Mouse (Mus musculus): ENCODE results near the gene 2200002D01Rik.

2200002D01Rik gene

DNA sequence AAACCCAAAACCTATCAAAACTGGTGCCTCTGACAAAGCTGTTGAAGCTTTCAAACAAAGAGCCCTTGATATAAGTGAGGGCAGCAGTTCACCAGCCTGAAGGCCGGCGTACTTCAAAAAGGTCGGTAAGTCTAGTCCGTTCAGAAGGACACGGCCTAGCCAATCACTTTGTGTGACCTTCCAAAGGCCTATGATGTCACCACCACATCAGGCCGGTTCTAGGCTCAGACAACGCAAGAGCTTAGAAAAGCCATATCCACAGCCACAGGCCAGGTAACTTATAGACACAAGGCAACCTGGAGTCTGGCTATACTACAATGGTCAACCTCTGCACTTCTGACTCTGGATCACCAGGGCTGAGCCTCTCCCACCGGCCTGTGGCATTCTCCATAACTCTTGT, 31.7 kb upstream of the 2200002D01Rik start:
- DNase-seq (ENCODE audit: low spot score), result no peak

DNA sequence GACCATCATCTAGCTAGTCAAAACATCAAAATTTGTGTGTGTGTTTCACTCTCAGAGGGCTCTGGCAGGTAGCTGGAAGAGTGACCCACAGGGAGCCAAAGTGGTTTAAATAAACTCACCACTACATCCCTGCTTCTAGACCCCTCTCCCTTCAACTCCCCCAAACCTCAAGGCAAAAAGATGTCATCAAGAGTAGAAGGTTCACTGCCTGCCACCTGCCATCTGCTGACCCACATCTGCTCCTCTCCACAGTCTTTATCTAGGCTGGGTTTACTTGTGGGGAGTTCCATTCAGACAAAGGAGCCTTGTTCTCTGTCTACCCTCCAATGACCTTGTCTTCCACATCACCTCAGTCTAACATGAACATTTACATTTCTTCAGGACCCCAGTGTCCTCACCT, 31.0 kb upstream of the 2200002D01Rik start:
- no peak for DNase-seq (ENCODE audit: low spot score)

DNA sequence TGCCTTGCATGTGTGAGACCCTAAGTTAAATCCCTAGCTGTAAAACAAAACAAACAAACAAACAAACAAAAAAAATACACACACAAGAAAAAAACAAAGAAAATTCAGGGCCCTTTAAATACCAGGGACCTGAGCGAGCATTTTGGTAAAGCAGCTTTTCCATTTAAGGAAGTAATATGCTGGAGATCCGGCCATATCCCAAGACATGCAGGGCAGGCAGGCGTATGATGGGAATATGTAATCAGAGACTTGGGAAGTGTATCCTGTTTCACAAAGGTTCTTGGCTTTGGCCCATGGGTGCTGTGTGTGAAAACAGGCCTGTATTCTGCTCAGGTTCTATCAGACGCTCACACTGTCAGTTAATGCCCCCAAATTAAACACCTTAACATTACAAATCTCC, 29.2 kb upstream of the 2200002D01Rik start:
- DNase-seq (ENCODE audit: low spot score), result no peak

DNA sequence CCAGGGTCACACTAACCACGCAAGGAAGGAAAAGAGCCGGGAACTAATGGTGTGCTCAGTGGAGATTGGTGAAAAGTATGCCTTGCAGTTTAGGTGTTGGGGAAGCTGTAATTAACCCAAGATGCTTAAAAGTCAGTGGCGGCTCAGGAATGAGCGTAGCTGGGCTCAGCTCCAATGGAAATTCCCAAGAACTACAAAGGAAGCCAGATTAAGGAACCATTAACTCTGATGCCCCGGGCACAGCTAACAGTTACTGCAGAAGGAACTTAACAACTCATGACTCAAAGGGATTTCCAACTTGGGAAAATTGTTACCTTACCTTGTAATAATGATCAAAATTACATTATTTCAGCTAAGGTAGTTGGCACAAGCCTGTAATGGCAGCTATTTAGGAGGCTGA, 28.4 kb upstream of the 2200002D01Rik start:
- no peak for DNase-seq (ENCODE audit: low spot score)

DNA sequence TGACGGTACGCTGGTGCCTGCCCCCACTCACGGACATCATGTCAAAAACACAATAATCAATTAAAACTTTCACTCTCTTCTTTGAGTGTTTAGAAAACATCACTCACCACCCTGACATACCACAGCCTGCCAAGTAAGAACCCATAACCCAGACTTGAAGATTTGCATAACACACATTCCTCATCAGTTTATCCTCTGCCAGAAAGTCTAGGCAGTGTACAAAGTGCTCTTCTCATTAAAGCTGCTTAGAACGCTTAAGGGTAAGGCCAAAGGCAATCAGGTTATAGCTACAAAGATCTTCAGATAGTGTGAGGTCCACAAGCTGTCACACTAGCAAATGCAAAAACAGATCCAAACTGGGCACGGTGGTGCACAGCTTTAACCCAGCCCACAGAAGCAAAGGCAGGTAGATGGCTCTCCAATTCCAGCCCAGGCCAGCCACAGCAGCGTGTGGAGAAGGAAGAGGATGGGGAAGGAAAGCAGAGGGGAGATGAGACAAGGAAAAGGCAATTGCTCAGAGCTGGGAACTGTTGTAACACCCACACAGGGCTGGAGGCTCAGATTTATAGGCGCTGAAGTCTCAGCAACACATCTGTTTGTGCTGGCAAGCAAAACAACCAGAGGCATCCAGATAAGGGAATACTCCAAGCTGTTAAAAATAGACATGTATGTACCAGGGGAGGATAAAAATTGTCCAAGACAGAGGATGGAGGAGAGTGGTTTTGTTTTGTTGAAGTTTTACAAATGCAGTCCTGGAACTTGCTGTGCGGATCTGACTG, 23.6 kb upstream of the 2200002D01Rik start:
- DNase-seq (ENCODE audit: low spot score), result no peak

DNA sequence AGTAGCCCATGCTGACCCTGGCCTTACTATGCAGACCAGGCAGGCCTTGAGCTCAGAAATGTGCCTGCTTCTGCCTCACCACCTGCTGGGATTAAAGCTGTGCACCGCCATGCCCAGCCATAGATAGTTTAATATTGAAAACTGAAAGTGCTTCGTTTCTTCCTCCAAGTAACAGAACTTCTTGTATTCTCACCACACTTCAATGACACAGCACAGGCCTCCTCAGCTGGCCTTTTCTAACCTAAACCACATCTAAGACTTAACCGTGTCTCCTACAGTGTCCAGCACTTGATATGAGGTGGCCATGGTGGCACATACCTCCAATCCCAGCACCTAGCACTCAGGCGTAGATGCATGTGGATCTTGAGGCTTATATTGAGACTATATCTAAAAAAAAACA, 22.2 kb upstream of the 2200002D01Rik start:
- no peak for DNase-seq (ENCODE audit: low spot score)

DNA sequence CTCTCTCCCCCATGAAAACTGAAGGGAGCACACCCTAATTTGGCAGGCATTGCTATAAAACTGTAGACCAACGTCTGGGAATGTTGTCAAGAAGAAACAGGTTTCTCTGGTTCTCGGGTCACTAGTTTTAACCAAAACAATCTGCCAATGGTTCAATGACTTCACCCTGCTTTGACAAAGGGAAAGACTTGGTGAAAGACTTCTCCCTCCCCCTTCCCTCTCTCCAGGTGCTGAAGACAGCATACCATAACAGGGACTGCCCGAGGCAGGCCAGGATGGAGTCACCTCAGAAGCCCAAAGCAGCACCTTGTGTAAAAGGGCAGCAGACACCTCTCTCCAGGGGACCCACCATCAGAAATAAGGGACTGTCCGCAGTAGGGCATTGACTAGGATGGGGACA, 18.7 kb upstream of the 2200002D01Rik start:
- no peak for DNase-seq (ENCODE audit: low spot score)

DNA sequence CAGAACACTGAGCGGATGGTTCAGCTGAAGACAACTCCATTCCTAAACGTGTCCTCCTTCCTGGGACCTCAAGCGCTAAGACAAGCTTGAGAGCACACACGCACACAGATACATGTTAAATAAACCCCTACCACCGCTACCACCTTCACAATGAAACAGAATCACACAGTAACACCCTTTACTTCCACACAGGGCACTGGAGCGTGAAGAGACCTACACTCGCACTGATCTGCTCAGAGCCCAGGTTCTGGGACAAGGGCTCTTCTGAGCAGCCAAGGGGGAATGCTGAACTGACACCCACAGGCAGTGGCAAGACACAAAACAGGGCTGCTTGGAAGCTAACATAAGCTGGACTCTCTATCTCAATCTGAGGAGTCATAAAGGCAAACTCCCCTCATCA, 17.4 kb upstream of the 2200002D01Rik start:
- DNase-seq (ENCODE audit: low spot score), result no peak

DNA sequence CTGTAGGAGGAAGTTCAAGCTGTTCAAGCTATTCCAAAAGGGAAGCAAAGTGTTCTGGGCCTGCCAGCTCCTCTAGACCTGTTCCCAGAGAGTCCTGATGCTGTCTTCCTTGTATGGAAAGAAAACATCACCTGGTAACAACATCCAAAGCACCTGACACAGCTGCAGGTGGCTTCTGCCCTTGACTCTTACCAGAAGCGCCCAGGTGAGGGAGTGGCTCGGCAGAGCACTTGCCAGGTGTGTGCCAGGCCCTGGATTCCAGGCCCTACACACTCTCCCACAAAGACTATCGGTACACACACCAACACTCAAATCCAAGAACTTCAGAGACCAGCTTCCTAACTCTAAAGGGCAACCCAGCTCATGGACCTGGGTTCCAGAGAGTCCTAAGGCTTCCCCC, 15.6 kb upstream of the 2200002D01Rik start:
- no peak for DNase-seq (ENCODE audit: low spot score)

DNA sequence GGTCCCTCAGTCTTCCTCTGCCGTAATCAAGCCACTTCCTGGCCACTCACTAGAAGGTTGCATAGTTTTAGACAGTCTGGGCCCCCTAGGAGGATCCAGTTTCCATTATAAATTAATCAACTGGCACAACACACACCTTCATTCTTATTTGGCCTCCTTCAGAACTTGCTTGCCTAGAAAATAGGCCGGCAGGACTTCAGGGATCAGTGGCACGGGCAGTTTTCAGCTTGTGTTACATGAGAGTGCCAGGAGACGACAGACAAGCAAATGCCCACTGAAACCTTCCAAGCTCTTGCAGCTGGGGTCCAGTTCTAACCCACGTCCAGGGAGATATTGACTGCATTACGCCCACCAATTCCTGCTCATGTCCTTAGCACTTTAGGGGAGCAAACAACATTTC, 13.9 kb upstream of the 2200002D01Rik start:
- DNase-seq (ENCODE audit: low spot score), result no peak

DNA sequence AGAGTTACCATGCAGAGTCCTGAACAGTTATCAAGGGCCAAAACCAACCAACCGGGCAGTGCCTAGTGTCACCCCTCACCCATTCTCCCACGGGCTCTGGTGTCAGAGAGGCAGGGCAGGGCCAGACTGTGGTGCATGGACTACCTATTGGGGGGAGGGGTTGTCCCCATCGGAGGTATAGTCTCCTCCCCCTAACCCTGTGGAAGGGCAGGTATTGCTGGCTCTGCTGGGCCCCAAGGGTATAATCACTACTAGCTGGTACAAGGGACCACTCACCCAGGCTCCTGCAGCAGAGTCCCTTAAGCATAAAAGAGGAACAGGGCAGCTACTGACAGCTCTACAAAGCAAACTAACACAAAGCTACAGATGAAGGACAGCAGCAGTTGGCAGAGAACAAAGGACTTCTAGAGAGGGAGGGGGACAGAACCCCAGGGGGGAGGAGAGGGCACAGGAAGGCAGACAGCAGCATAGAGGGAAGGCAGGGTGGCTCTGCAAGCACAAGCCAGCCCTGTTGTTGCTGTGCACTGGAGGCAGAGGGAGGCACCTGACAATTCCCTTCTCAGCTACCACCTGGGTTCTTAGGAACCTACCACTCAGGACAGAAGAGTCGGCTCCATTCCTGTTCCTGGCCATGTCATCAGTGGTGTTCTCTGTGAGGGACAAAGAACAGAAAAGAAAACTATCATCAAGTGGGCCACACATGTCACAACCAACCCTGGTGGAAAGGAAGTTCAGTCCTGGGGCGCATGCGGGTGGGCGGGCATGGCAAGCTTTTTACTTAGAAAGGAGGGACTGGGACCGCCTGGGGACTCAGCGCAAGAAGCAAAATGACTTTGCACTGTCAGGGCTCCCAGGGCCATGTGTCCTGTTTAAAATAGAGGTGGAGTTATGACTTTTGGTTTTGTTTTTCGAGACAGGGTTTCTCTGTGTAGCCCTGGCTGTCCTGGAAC, 11.8 kb upstream of the 2200002D01Rik start:
- DNase-seq (ENCODE audit: low spot score), result peak; percentile 40

DNA sequence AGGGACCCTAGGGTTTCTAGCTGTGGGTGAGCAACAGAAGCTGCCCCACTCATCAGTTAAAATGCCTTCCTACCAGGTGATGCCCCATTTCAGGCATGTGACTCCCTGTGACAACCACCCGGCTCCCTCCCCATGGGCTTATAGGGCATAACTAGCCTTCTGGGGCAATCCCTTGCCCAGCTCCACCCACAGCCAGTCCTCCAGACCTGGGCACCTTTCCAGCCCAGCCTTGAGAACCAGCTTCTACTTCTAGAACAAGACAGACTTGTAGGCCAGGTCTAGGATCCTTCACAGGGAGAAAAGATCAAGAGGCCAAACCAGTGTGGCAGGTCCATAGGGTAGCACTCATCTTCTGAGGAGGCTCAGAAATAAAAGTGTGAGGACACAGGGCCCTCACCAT, 9.1 kb upstream of the 2200002D01Rik start:
- no peak for DNase-seq (ENCODE audit: low spot score)

DNA sequence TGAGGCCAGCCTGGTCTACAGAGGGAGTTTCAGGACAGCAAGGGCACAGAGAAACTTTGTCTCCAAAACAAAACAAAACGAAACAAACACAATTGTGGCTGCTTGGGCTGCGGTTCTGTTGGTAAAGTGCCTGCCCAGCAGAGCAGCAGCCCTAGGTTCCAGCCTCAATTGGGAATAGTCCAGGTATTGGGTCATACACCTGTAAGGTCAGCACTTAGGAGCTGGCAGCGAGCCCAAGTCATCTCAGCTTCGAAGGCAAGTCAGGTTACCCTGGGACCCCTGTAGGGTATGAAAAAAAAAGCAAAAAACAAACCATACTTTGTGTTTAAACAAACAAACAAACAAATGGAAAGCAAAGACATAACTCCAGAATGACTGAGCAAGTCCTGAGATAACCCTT, 7.6 kb upstream of the 2200002D01Rik start:
- DNase-seq (ENCODE audit: low spot score), result no peak

DNA sequence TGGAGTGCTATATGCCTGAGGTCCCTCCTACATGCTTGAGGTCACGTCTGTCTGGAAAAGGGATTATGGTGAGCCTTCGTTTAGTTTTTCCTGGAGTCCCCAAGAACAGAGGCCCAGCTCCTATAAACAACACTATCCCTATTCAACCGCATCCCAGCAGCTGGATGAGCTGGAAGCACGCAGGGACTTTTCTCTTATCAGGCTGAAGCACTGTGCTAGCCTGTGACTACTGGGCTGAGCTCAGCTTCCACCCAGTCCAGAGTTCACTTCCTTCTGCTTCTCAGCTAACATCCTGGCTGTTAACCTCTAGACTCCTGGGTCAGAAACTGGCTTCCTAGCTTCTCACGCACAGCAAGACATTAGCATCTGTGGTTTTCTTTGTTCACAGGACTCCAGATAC, 5.6 kb upstream of the 2200002D01Rik start:
- DNase-seq (ENCODE audit: low spot score), result no peak

DNA sequence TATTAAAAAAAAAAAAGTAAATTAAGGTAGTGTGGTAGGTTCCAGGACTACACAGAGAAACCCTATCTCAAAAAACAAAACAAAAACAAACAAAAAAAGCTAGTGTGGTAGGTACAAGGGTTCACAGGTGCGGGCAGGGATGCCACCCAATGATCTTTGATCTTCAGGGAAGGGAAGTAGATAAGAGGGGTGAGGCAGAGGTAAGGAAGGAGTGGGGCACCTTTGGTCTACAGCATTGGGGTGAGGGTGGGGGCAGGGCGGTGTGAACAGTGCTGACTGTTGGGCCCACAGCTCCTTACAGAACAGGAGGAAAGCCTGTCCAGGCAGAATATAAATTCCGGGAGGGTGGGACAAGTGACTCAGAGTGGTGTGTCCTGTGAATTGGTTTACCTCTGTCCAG, 2.9 kb upstream of the 2200002D01Rik start:
- no peak for DNase-seq (ENCODE audit: low spot score)

DNA sequence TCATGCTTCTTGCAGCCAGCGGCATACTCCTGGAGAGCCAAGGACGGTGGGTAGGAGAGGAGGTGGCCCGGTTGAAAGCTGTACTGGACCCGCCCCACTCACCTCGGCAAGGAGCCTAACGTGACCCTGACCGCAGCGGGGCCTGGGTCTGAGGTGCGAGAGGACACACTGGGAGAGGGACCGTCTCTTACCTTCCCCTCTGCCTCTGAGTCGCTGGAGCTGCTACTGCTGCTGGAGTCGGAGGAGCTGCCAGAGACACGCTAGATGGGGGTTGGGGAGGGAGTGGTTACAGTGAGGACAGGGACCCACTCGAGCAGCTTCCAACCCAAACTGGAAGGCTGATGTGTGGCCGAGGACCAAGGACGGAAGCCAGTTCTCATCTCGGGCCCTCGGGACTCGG, 560 bp downstream of the 2200002D01Rik start:
- DNase-seq (ENCODE audit: low spot score), result no peak

DNA sequence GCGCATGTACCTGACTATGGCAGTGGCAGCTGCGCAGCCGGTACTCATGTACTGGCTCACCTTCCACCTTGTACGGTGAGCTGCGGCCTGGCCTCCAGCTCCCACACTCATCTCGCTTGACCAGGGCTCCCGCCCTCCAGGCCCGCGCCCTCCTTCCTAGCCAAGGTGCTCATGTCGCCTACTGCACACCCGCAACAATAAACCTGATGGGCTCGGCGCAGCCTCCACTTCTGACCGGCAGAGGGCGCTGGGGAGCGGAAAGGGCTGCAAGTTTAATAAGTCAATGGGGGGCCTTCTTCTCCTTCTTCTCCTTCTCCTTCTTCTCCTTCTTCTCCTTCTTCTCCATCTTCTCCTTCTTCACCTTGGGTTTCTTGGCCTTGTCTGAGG, 959 bp downstream of the 2200002D01Rik start:
- peak; percentile 82 for DNase-seq (ENCODE audit: low spot score)

DNA sequence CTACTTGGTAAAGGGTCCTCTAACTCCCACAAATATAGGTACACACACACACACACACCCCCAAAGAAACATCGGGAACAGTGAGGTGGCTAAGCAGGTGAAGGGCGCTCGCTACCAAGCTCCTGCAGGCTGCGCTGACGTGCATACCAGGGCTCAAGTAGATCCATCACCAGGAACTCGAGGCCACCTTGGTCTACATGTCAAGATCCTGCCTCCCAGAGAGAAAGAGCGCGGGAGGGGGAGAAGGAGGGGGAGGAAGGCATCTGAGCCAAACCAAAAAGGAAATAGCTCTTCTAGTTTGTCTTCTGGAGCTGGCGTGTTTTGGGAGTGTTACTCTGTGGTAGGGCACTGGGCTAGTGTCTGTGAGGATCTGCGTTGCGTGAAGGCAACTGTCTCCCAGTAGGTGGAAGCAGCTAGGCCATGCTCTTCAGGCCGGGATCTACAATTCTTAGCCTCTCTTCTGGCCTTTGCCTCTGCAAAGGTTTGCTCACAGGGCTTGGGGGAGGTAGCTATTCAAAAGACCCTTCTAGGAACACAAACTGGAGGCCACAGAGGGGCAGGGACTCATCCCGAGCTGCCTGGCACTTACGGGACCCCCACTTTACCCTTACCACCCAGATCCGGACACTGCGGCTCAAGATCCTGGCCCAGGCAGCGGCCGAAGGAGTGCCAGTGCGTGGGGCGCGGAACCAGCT, 1.5 kb downstream of the 2200002D01Rik start:
- DNase-seq (ENCODE audit: low spot score), result no peak

DNA sequence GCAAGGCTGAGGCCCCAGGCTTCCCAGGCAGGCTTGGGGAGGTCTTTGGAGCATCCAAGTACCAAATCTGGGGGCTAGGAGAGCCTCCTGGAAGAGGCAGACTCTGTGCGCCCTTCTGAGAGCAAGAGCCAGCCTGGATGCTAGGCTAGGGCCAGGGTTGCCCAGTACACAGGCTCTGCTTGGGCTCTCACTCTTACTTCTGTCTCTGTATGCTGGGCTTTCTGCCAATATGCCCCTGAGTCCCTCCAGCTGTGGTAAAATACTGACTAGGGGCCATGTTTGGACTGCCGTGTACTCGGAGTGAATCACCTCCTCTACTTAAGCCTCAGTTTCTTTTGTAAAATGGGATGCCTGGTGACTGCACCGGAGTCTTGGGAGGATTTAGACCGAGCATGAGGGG, 2.3 kb downstream of the 2200002D01Rik start:
- no peak for DNase-seq (ENCODE audit: low spot score)

DNA sequence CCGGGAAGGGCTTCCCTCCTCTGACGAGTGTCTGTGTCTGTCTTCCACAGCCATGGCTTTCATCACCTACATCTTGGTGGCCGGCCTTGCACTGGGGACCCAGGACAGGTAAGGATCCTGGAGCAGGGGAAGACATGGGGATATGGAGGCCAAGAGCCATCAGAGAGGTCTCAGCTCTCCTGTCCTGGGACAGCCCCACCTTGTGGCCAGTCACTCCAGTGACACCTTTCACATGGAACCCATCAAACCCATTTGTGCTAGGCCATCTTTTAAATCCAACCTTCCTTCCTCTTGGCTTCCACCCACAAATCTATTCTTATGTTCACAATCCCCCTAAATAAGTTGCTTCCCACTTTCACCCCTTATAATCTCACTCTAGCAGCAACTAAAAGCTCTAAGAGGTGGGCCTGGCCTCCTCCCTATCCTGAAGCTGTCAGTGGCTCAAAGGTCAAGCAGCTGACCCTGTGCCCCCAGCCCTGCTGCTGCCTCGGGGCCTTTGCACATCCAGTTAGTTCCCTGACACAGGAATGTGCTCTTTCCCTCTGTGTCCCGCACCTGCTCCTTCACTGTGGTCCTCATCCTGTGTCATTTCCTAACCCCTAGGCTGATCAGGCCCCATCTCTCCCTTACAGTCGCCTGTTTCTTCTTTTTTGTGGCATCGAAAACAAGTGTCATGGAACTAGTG, 3.4 kb downstream of the 2200002D01Rik start:
- DNase-seq (ENCODE audit: low spot score), result no peak

DNA sequence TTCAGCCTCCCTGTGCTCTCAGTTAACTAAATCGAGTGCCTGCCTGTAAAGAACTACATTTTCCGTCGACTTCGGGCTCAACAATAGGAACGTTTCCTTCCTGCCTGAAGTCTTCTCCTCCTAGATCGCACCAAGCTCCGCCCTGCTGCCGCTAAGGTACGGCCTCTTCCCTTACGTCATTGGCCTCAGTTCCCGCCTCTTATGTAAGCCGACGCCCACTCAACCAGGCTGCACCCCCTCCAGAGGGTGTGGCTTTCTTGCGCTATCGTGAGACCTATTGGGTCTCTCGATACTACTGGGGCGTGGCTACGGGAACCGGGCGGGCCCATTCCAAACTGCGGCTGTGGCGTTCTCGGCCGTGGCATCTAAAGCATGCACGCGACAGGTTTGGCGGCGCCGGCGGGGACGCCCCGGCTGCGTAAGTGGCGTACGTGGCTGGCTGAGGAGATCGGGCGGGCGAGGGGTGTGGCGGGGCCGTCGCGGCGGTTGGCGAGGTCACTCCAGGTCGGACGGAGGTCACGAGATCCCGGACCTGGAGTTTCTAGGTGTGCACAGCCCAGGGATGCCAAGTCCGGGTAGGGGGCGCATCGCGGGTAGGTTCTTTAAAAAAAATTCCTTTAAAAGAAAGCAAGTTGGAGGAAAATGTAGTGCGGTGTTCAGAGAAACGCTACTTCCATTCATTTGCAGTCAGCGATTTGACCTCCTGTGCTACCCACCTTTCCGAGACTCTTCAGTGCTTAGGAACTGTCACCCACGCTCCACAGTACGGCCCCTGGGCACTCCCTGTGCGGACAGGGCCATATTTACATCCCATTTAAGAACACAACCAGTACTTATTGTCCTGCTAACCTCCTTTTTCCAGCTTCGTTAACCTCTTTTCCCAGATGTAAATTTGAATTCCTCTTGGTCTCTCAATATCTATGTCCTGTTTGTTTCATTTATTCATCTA, 10.0 kb downstream of the 2200002D01Rik start, which contains the start of gene Yif1b:
Gene Yif1b, plus strand, starts transcription at position 311 of the 949 bp plus-strand sequence.
- peak; percentile 100 for DNase-seq (ENCODE audit: low spot score)
